Mouse (Mus musculus): ENCODE results near the gene Lhx4.

Lhx4 gene

GRCm38 (mm10) chr1:155703191-155703680 is 48.2 kb downstream of the Lhx4 start:
- no peak for DNase-seq (ENCODE audit: low read depth, low spot score)

DNA sequence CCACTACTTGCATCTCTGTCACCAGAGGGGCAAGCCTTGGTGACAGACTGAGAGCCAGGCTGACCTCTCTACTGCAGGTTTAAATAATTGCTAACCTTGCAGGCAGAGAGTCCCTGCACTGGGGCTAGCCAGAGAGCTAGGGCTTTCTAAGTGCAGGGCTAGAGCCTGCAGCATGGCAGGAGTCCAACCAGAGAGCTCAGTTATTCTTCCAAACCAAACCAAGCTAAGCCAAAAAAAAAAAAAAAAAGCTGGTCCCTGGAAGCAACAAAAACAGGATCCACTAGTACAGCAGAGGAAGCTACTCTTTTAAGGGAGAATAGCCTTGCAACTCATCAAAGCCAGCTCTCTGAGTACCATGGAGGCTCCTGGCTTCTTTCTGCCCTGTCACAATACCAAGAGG is 50.6 kb downstream of the Lhx4 start:
- no peak for DNase-seq (ENCODE audit: low read depth, low spot score)

- no peak for DNase-seq (ENCODE audit: low read depth, low spot score)
These were observed 52.9 kb downstream of the Lhx4 start for GRCm38 (mm10) chr1:155698373-155699159.

DNA sequence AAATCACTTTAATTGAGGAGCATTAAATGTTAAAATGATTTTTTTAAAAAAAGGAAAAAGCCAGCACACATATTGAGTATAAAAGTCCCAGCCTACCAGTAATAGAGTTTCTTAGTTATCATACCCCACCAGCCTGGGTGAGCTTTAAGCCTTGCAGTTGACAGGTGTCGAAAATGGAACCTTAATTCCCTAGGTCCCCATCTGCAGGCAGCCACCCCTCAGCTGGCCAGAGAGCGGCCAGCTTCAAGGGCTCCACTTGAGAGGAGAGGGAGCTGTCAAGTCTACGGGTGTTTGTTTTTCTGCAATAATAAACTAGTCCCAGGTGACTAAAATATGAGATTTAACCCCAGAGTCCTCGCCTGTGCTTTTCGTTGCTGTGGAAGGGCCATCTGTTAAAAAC is 58.0 kb downstream of the Lhx4 start:
- DNase-seq (ENCODE audit: low read depth, low spot score), result no peak

DNA sequence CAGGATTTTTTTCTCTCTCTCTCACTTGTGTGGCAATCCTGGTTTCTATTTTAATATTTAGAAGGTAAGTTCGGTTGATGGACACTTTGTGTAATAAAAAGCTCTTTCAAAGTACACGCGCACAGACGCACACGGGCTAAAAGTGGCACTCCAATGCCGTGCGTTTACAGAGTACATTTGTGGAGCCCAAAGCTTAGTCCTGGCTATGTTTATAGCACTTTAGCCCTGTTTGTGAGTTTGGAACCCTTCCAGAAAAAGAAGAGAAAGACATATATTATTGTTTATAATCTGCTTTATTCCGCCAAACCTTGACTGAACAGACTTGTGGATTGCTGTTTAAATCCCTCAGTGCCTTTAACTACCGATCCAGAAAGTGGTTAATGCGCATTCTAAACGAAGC is 58.5 kb downstream of the Lhx4 start:
- DNase-seq (ENCODE audit: low read depth, low spot score), result no peak

DNA sequence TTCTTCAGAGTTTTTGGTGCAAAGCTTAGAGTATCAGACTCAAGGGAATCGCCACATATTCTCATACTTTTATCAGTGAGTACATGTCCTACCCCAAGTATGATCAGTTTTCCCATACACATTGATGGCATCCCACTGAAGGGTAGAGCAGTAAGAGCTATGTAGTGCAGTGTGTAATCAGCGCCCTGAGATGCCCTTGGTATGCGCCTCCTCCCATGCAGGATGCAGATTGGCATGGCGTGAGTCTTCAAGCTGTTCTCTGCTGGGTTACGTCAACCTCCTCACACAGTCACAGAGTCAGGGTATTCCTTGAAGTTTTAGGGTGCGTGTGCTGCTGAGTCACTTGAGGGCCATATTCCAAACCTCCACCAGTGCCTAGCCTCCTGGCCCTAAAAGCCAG is 59.3 kb downstream of the Lhx4 start:
- DNase-seq (ENCODE audit: low read depth, low spot score), result no peak

DNA sequence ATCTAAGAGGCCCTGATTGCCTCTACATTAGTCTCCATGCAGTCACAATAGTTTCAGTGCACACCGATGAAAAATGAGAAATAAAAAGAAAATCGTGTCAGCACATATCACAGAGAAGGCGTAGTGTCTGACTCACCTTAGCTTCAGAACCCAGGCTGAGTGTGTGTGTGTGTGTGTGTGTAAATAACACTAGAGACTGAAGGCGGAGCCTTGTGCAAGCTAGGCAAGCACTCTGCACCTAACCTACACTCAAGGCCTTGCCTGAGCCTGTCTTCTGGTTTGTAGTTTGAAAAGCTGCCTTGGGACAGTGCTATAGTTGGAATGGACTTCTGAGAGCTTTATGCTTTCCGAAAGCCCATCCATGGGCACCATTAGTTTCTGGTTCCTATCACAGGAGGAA is 61.9 kb downstream of the Lhx4 start:
- no peak for DNase-seq (ENCODE audit: low read depth, low spot score)

- DNase-seq (ENCODE audit: low read depth, low spot score), result no peak
These were observed 62.3 kb downstream of the Lhx4 start for GRCm38 (mm10) chr1:155689141-155689540.

DNA sequence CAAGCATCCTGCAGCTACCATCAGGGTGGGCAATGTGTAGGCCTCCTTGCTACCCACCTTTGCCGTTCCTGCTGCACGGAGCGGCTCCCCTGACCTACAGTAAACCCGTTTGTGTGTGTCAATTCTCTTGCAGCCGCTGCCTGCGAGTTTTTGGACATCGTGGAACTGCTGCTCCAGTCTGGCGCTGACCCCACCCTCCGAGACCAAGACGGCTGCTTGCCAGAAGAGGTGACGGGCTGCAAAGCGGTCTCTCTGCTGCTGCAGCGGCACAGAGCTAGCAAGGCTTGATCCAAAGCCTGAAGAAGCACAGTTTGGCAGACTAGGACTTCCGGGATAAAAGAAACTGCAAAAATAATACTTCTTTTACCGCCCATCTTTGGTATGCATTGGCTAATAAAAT is 64.7 kb downstream of the Lhx4 start:
- DNase-seq (ENCODE audit: low read depth, low spot score), result no peak

- no peak for DNase-seq (ENCODE audit: low read depth, low spot score)
These were observed 70.2 kb downstream of the Lhx4 start for GRCm38 (mm10) chr1:155681116-155681799.

DNA sequence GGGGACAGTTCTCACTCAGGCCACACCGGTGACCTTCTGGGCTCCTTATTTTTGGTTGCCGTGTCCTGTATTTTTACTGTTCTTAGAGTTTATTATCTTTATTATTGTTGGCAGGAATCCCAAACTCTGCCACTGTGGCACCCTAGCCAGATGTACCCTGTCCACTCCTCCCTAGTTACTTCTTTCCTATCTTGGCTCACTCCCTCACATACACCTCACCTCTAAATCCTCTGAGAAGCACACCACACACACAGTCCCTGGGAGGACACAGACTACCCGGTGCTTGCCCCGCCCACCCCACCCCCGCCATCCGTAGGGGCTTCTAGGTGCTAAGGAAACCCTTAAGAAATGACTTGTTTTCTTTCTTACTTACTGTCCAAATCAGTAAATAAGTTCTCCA is 75.9 kb downstream of the Lhx4 start:
- DNase-seq (ENCODE audit: low read depth, low spot score), result no peak

DNA sequence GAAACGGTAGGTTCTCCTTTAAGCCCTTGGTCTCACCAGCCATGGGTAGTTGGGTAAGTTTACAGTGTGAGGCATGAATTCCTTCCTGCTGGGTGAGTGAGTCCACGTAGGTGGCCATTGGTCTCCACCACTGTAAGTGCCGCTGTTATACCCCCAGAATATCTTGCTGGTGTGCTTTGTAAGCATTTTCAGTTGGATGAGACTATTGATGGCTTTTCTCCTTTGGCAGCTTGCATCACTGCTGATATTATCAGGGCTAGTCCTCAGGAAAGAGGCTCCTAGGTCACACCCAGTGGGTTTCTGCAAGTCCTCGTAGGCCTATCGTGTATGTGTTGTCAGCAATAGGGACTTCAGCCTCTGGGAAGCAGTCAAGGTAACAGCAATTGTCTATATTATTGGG is 87.5 kb downstream of the Lhx4 start:
- DNase-seq (ENCODE audit: low read depth, low spot score), result no peak

GRCm38 (mm10) chr1:155656321-155656720 is 95.2 kb downstream of the Lhx4 start:
- DNase-seq (ENCODE audit: low read depth, low spot score), result no peak

- DNase-seq (ENCODE audit: low read depth, low spot score), result peak; percentile 13
These were observed 96.5 kb downstream of the Lhx4 start for GRCm38 (mm10) chr1:155654961-155655360.

DNA sequence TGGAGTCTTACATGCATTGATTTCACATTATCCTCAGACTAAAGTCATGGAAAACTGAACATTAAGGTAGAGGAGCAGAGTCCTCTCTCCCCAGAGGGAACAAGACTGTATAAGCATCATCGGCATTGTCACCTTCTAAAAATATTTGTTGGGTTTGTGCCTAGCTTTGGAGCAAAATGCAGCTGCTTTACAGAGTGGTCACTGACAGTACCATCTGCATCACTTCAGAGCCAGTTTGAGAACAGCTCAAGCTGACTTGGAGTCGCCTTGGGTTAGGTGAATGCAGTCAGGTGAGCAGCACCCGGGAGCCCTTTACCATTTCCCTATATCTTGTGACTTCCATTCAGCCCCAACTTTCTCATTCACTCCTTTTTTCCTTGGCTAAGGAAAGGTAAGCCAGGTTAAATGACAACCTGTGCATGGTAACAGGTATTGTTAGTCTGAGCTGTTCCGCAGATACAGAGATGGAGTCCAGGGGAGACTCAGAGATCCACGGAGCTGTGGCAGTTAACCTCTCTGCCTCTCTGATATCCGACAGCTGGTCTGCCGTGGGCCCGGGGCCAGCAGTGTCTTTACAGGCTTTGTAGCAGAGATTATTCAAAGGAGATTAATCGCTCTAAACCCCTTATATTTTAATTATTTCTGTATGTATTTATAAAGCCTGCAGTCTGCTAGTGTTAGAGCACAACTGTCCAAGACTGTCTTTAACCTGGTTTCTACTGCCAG is 101.2 kb downstream of the Lhx4 start:
- no peak for DNase-seq (ENCODE audit: low read depth, low spot score)

Data from R1 (cell line).